Mouse (Mus musculus): ENCODE data around the gene Lmod1. TPM values are rescaled to one million over a fixed set of nuclear protein-coding genes. Genes with fewer than 3 reads are reported as not detected.

Gene Lmod1
- polyA plus RNA-seq, 1 experiment from 2014 or later = 1.2 TPM

GRCm38 (mm10) chr1:135363446-135363845, 38.8 kb downstream of the Lmod1 start:
- H3K4me3 ChIP-seq = no peak overlapping the region
- ATAC-seq (ENCODE audit: extremely low read depth, insufficient number of reproducible peaks, low FRiP score, low TSS enrichment) = no peak
- peaks cover 10% of the 10 kb centered on the region; the same call in 1 of the 2 replicates for H3K27me3 ChIP-seq (replicated peaks)
- H3K27ac ChIP-seq (replicated peaks) = no peak overlapping the region
- peaks cover 19% of the 10 kb centered on the region for H3K4me1 ChIP-seq
- H3K9ac ChIP-seq = no peak overlapping the region
- H3K9me3 ChIP-seq = no peaks in the 10 kb centered on the region
- WGBS = 68% methylated on average over 8 of the region's 8 CpGs
- H3K36me3 ChIP-seq = no peaks in the 10 kb centered on the region
- H3K4me2 ChIP-seq = no peak overlapping the region

- ATAC-seq (ENCODE audit: extremely low read depth, insufficient number of reproducible peaks, low FRiP score, low TSS enrichment) = no peak
- Histone ChIP-seq H3K4me1 (peaks cover 30% of the 10 kb centered on the region), H3K36me3 (no peaks in the 10 kb centered on the region), H3K4me2 (no peak overlapping the region), H3K9me3 (no peaks in the 10 kb centered on the region), H3K9ac (no peak overlapping the region), H3K27ac (replicated peaks) (no peak overlapping the region), H3K27me3 (replicated peaks) (peaks cover 26% of the 10 kb centered on the region), H3K4me3 (no peak overlapping the region)
Measured at GRCm38 (mm10) chr1:135366380-135366779, 41.8 kb downstream of the Lmod1 start.

DNA sequence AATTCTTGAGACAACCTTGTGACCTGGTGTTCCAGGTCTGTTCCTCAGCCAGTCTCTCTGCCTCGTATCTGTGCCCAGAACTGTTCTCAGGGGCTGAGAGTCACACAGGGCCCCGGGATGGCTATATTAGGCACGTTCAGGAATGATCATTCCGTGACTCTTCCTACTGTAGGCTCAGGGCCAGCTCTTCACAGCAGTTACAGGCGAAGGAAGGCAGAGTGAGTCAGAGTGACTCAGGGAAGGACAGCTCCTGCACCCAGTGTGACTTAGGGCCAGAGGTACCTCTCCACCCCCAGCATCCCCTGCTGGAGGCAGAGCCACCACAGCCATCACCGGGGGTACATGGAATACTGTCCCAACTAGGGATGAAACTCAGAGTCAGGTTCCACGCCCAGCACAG, 42.4 kb downstream of the Lmod1 start:
- no peak overlapping the region for H3K27ac ChIP-seq (replicated peaks)
- no peaks in the 10 kb centered on the region for H3K9me3 ChIP-seq
- peaks cover 26% of the 10 kb centered on the region for H3K27me3 ChIP-seq (replicated peaks)
- WGBS = 45% methylated on average over 7 of the region's 7 CpGs
- H3K9ac ChIP-seq = 0 out of 2 replicates have a peak overlapping the region, but pooled peaks have one; percentile 30
- H3K4me1 ChIP-seq = peaks cover 31% of the 10 kb centered on the region
- no peak overlapping the region for H3K4me2 ChIP-seq
- H3K36me3 ChIP-seq = no peaks in the 10 kb centered on the region
- H3K4me3 ChIP-seq = no peak overlapping the region
- ATAC-seq (ENCODE audit: extremely low read depth, insufficient number of reproducible peaks, low FRiP score, low TSS enrichment) = no peak

GRCm38 (mm10) chr1:135367595-135367994, 43.0 kb downstream of the Lmod1 start:
- Histone ChIP-seq H3K27me3 (replicated peaks) (peaks cover 26% of the 10 kb centered on the region), H3K4me2 (no peak overlapping the region), H3K9me3 (no peaks in the 10 kb centered on the region), H3K36me3 (no peaks in the 10 kb centered on the region), H3K27ac (replicated peaks) (no peak overlapping the region), H3K4me3 (no peak overlapping the region), H3K9ac (no peak overlapping the region), H3K4me1 (peaks cover 34% of the 10 kb centered on the region)
- WGBS = 41% methylated on average over 8 of the region's 8 CpGs
- ATAC-seq (ENCODE audit: extremely low read depth, insufficient number of reproducible peaks, low FRiP score, low TSS enrichment) = no peak

- Histone ChIP-seq H3K27ac (replicated peaks) (no peak overlapping the region), H3K36me3 (no peaks in the 10 kb centered on the region), H3K4me3 (peak overlapping the region; percentile 54), H3K4me1 (peaks cover 40% of the 10 kb centered on the region), H3K9ac (peak overlapping the region; percentile 82), H3K9me3 (no peaks in the 10 kb centered on the region), H3K27me3 (replicated peaks) (peaks cover 26% of the 10 kb centered on the region), H3K4me2 (peak overlapping the region; percentile 96)
- ATAC-seq (ENCODE audit: extremely low read depth, insufficient number of reproducible peaks, low FRiP score, low TSS enrichment) = peak; percentile 33; the same call in 1 of the 2 replicates
- under 1% methylated on average over 20 of the region's 20 CpGs for WGBS
Measured at GRCm38 (mm10) chr1:135368245-135368644, 43.6 kb downstream of the Lmod1 start.

GRCm38 (mm10) chr1:135368982-135369381, 44.4 kb downstream of the Lmod1 start:
- peak overlapping the region; percentile 82 for H3K9ac ChIP-seq
- H3K4me2 ChIP-seq = peak overlapping the region; percentile 96
- peaks cover 46% of the 10 kb centered on the region for H3K4me1 ChIP-seq
- peak overlapping the region; percentile 54 for H3K4me3 ChIP-seq
- ATAC-seq (ENCODE audit: extremely low read depth, insufficient number of reproducible peaks, low FRiP score, low TSS enrichment) = no peak
- H3K27ac ChIP-seq (replicated peaks) = no peak overlapping the region
- H3K36me3 ChIP-seq = no peaks in the 10 kb centered on the region
- H3K27me3 ChIP-seq (replicated peaks) = peaks cover 26% of the 10 kb centered on the region
- 8% methylated on average over 14 of the region's 14 CpGs for WGBS
- H3K9me3 ChIP-seq = no peaks in the 10 kb centered on the region

DNA sequence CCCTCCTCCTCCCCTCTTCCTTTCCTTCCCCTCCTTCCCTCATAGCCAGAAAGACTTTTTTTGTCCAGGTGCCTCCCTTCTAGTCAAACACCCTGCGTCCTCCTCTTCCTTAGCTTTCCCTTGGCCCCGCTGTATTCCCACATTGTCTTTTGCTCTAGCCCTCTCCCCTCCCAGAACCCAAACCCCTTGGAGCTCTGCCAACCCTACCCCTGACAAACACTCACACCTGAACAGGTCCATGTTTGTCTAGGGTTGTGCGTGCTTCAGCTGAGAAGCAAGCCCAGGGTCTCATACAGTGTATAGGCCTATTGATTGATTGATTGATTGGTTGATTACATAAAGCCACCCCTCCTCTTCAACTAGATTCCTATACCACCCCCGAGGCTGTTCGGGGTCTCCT, 44.8 kb downstream of the Lmod1 start:
- Histone ChIP-seq H3K27ac (replicated peaks) (no peak overlapping the region), H3K4me3 (no peak overlapping the region), H3K27me3 (replicated peaks) (peaks cover 26% of the 10 kb centered on the region), H3K4me1 (peaks cover 51% of the 10 kb centered on the region), H3K9me3 (no peaks in the 10 kb centered on the region), H3K9ac (no peak overlapping the region; the same call in 1 of the 2 replicates), H3K4me2 (no peak overlapping the region), H3K36me3 (no peaks in the 10 kb centered on the region)
- no peak for ATAC-seq (ENCODE audit: extremely low read depth, insufficient number of reproducible peaks, low FRiP score, low TSS enrichment)
- 76% methylated on average over 5 of the region's 5 CpGs for WGBS

DNA sequence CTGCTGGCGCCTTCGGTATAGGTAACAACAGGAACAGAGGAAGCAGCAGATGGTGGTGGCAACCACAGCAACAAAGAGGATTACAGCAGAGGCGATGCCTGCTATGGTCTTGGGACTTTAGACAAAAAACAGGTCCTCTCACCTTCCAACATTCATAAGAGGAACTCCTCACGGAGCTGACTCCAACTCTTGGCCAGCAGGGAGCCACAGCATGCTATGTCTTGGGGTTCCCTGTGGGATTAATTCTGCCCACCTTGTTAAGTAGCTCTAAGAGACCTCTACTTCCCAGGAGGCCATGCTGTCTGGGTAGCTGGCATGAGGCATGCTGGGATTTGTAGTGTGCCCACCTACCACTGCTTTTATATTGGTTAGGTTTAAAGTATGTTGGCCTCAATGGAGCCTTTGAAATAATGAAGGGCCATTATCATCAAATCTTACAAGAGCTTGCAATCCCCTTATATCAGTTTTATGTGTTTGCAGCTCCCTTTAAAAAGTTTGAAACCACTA, 48.6 kb downstream of the Lmod1 start:
- Histone ChIP-seq H3K4me2 (0 out of 2 replicates have a peak overlapping the region, but pooled peaks have one; percentile 8), H3K4me3 (no peak overlapping the region)
- WGBS = 71% methylated on average over 4 of the region's 4 CpGs

GRCm38 (mm10) chr1:135374175-135374867, 49.7 kb downstream of the Lmod1 start:
- no peak for ATAC-seq (ENCODE audit: extremely low read depth, insufficient number of reproducible peaks, low FRiP score, low TSS enrichment)
- WGBS = 4% methylated on average over 19 of the region's 19 CpGs
- no peaks in the 10 kb centered on the region for H3K36me3 ChIP-seq

More for the DNA sequence above, 48.6 kb downstream of the Lmod1 start:
- H3K9ac ChIP-seq = no peak overlapping the region
- no peak overlapping the region for H3K27ac ChIP-seq (replicated peaks)
- H3K4me1 ChIP-seq = peaks cover 49% of the 10 kb centered on the region
- H3K9me3 ChIP-seq = no peaks in the 10 kb centered on the region
- H3K36me3 ChIP-seq = no peaks in the 10 kb centered on the region
- no peak for ATAC-seq (ENCODE audit: extremely low read depth, insufficient number of reproducible peaks, low FRiP score, low TSS enrichment)
- peaks cover 19% of the 10 kb centered on the region for H3K27me3 ChIP-seq (replicated peaks)

DNA sequence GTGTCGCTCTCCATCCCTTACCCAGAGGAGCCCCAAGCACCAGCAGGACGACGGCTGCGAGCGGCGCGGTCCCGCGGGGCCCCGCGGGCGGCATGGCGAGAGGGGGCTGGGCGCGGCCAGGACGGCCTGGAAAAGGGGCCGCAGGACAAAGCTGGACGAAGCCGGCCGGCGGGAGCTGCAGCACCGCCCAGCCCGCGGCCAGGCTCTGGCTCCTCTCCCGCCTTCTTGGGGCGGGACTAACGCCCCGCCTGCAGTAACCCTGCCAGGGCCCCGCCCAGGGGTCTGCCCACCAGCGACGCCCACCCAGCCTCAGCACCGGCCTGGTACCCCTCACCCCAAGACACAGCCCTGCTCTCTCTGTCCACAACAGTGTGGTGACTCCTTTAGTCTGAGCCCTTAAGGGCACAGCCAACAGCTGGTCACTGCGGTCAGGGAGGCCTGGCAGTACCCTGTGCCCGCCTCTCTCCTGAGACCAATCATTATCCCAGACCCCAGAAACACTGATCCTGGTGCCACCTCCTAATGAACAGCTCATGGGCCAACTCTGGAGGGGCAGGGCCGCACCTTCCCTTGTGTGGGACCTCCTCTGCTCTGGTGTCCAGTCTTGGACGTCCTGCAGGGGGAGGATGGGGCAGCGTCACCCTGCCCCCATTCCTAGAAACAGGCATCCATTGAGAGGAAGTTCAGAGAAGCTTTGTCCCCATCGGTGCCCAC, 50.4 kb downstream of the Lmod1 start, which contains the start of gene Shisa4:
Shisa4 (minus strand) TSS at position 370 of the 714 bp plus-strand sequence.
- H3K4me2 ChIP-seq = peak within 1 kb of the TSS; percentile 97
- H3K9ac ChIP-seq = peak within 1 kb of the TSS; percentile 85
- 3% methylated on average over 34 of the region's 38 CpGs for WGBS

More at GRCm38 (mm10) chr1:135374175-135374867, 49.7 kb downstream of the Lmod1 start:
- peaks cover 18% of the 10 kb centered on the region for H3K27me3 ChIP-seq (replicated peaks)
- H3K4me1 ChIP-seq = peaks cover 50% of the 10 kb centered on the region
- peak overlapping the region; percentile 44; the same call in 1 of the 2 replicates for H3K27ac ChIP-seq (replicated peaks)
- H3K9me3 ChIP-seq = no peaks in the 10 kb centered on the region
- peak overlapping the region; percentile 97 for H3K4me2 ChIP-seq
- peak overlapping the region; percentile 85 for H3K9ac ChIP-seq
- peak overlapping the region; percentile 70 for H3K4me3 ChIP-seq

GRCm38 (mm10) chr1:135378576-135378975, 54.0 kb downstream of the Lmod1 start:
- H3K36me3 ChIP-seq = peaks cover 21% of the 10 kb centered on the region
- H3K4me1 ChIP-seq = peaks cover 50% of the 10 kb centered on the region
- H3K27ac ChIP-seq (replicated peaks) = peak overlapping the region; percentile 70
- 25% methylated on average over 9 of the region's 9 CpGs for whole genome bisulfite sequencing
- H3K4me2 ChIP-seq = peak overlapping the region; percentile 46
- ATAC-seq (ENCODE audit: extremely low read depth, insufficient number of reproducible peaks, low FRiP score, low TSS enrichment) = no peak
- H3K27me3 ChIP-seq (replicated peaks) = 0 out of 2 replicates have a peak, but pooled peaks cover 3% of the 10 kb centered on the region
- no peaks in the 10 kb centered on the region for H3K9me3 ChIP-seq
- H3K4me3 ChIP-seq = no peak overlapping the region
- H3K9ac ChIP-seq = peak overlapping the region; percentile 67

More for the DNA sequence above, 50.4 kb downstream of the Lmod1 start, which contains the start of gene Shisa4:
- Histone ChIP-seq H3K27me3 (replicated peaks) (0 out of 2 replicates have a peak, but pooled peaks cover 12% of the 10 kb centered on the region), H3K27ac (replicated peaks) (peak within 1 kb of the TSS; percentile 44), H3K4me1 (peaks cover 57% of the 10 kb centered on the region), H3K36me3 (no peaks in the 10 kb centered on the region), H3K9me3 (no peaks in the 10 kb centered on the region), H3K4me3 (peak within 1 kb of the TSS; percentile 70)
- ATAC-seq (ENCODE audit: extremely low read depth, insufficient number of reproducible peaks, low FRiP score, low TSS enrichment) = peak; percentile 38; the same call in 1 of the 2 replicates

Measured in heart, embryonic 13.5 days (tissue).